Mouse (Mus musculus) monocyte, adult 2 months (primary cell): Measurements from ENCODE around the gene Cdv3.

Source experiments
- DNase-seq, 2 experiments: peaks; one replicate each; pipeline ENCODE4 v3.0.0; 2022; ENCODE audit warnings: low spot score in 2 of 2, low read depth in 1 of 2

Cdv3 gene

GRCm38 (mm10) chr9:103365290-103366247, at the start of gene Cdv3:
Gene Cdv3 (minus strand): TSS chr9:103365840.
- peak; percentile 99 to 100 for DNase-seq

- no peak for DNase-seq
These were observed 47.8 kb upstream of the Cdv3 start for GRCm38 (mm10) chr9:103413457-103413856.

- no peak for DNase-seq
These were observed 43.5 kb upstream of the Cdv3 start for GRCm38 (mm10) chr9:103409119-103409518.

GRCm38 (mm10) chr9:103408136-103408777, 42.6 kb upstream of the Cdv3 start:
- DNase-seq = no peak

GRCm38 (mm10) chr9:103403331-103403973, 37.8 kb upstream of the Cdv3 start:
- no peak for DNase-seq

GRCm38 (mm10) chr9:103398509-103399157, 33.0 kb upstream of the Cdv3 start:
- DNase-seq = no peak

- no peak for DNase-seq
These were observed 27.6 kb upstream of the Cdv3 start for GRCm38 (mm10) chr9:103393256-103393655.

- DNase-seq = no peak
These were observed 26.2 kb upstream of the Cdv3 start for GRCm38 (mm10) chr9:103391796-103392372.

- no peak for DNase-seq
These were observed 23.6 kb upstream of the Cdv3 start for GRCm38 (mm10) chr9:103389261-103389660.

GRCm38 (mm10) chr9:103387011-103387653, 21.5 kb upstream of the Cdv3 start:
- no peak for DNase-seq

GRCm38 (mm10) chr9:103386573-103386972, 20.9 kb upstream of the Cdv3 start:
- DNase-seq = no peak

GRCm38 (mm10) chr9:103385600-103385999, 20.0 kb upstream of the Cdv3 start:
- DNase-seq = no peak

- DNase-seq = no peak
These were observed 18.6 kb upstream of the Cdv3 start for GRCm38 (mm10) chr9:103384141-103384796.

- no peak for DNase-seq
These were observed 17.9 kb upstream of the Cdv3 start for GRCm38 (mm10) chr9:103383576-103383975.

- DNase-seq = no peak
These were observed 17.3 kb upstream of the Cdv3 start for GRCm38 (mm10) chr9:103382989-103383388.

GRCm38 (mm10) chr9:103380566-103380965, 14.9 kb upstream of the Cdv3 start:
- DNase-seq = no peak

- DNase-seq = no peak
These were observed 13.6 kb upstream of the Cdv3 start for GRCm38 (mm10) chr9:103379199-103379598.

GRCm38 (mm10) chr9:103378686-103379085, 13.0 kb upstream of the Cdv3 start:
- DNase-seq = no peak

- DNase-seq = no peak
These were observed 11.0 kb upstream of the Cdv3 start for GRCm38 (mm10) chr9:103376346-103377320.
